Mouse (Mus musculus): ENCODE data around the gene Castor1.

Castor1 gene

DNA sequence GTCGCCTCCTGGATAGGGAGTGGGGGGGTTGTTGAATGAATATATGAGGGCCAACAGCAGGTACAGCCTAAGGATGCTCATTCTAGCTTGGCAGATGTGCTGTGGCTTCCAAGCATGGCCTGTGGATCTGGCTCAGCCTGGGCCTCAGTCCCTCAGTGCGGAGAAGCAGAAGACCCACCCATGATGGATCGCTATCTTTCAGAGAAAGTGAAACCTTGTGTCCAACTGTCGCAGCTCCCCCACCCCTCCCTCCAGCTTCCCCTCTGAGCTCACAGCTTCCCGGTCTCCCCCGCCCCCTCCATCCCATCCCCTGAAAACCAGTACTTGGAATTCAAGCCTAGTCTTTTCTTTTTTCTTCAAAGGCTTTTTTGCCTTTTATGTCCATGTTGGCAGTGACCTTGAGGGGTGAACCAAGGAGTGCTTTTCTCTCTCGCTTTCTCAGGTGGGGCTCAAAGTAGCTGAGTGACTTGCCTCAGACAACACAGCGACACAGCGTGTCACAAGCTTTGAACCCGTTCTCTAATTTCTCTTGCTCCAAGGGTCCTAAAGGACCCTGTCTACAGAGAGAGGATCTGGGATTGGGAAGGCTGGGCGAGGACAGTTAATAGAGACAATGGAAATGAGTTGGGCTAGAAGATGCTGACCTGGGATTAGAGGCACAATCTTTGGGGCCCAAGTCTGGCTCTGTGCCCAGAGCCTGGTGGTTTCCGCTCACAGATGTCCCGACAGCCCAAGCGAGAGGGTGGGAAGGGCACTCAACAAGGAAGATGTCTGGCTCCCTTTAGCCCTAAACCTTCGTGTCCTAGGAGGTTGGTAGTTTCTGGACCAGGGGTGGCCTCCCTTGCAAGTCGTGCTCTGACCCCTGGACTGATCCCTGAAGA lies 17.9 kb downstream of the Castor1 start, which contains the start of gene Osm:
TSS of gene Osm (plus strand) at position 756 of the 881 bp plus-strand sequence.
- DNase-seq, result peak; percentile 43

DNA sequence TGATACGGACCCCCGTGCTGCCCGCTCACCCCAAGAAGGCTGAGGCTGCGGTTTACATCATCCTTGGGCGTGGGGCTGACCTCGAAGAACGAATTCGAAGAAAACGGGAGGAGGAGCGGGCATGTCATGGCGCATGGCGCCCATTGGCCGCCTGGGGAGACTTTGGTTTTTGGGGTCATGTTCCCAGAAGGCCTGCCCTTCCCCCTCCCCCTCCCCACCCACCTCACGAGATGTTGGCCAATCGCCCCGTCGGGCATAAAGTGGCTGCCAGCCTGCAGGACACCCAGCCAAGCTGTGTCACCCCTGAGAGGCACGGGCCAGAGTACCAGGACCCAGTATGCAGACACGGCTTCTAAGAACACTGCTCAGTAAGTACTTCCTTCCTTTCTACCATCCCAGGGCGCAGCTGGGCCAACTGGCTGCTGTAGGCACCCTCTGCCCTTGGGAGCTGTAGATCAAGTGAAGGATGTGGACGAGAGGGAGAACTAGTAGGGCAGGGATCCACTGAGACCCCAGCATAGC lies 18.6 kb downstream of the Castor1 start:
- DNase-seq, result no peak

DNA sequence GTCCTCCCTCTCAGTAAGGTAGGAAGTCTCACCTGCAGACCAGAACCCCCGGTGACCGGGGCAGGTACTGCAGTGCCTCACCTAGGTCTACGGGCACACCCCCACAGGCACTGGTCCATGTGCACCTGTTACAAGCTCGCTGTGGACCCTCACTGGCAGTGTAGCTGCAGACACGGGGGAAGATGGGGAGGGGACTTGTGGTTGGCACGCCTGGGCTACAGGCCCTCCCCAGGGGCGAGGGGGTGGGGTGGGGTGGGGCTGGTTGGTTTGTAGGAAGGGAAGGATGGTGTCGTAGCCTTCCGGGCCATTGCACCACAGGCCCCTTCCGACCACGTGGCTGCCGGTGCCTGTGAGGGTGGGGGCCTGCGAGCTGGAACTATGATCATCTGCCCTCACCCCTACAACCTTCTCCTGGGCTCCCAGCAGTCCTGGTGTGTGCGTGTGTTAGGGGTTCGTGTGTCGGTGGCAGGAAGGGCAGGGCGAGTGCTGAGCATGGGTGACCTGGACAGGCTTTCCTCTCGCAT lies 19.4 kb downstream of the Castor1 start:
- DNase-seq, result no peak

DNA sequence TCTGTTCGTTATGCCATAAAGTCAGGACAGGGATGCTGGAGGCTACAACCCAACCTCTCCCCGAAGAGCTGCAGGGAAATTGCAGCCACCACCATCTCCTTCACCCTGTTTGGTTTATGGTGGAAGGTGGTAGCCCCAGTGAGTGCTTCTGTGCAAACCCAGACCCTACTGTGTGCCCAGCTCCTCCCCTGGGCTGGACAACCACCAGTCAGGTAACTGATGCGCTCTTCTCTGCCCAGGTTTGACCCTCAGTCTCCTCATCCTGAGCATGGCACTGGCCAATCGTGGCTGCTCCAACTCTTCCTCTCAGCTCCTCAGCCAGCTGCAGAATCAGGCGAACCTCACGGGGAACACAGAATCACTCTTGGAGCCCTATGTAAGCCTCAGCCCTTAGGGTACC lies 20.1 kb downstream of the Castor1 start:
- no peak for DNase-seq

DNA sequence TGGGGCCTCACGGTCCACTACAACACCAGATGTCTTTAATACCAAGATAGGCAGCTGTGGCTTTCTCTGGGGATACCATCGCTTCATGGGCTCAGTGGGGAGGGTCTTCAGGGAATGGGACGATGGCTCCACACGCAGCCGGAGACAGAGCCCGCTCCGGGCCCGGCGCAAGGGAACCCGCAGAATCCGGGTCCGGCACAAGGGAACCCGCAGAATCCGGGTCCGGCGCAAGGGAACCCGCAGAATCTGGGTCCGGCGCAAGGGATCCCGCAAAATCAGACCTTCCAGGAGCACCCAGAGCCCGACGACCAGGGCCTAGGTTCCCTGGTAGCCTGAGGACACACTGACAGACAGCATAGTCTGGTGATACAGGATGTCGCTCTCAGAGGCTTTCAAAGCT lies 21.7 kb downstream of the Castor1 start:
- DNase-seq, result no peak

DNA sequence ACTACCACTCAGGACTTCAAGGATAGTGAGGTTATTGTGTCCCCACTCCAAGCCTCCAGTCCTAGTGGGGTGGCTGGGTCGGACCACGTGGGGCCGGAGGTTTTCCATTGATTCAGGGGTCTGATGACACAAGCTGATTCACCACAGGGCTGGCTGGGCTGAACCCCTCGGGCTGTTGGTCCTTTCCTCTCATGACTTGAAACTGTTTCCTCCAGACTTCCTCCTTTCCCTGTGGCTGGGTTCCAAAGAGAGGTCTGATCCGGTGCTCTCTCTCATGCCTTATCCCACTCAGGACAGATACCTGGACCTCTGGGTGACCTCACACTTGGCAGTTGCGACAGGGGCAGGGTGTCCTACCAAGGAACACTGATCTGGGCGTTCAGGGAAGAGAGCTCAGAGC lies 22.1 kb downstream of the Castor1 start:
- no peak for DNase-seq

DNA sequence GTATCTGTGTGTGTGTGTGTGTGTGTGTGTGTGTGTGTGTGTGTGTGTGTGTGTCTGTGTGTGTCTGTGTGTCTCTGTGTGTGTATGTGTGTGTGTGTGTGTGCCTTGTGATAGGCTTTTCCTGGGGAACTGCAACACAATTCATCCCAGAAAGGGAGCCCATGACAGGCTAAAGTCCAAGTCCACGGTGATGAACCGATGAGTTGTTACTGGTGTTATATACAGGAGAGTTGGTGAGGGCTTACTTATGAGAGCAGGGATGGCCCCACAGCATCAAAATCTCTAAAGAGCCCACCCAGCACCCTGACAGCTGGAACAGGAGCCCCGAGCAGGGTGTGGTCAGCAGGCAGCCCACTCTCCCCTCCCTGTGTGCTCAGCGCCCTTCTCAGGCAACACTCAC lies 23.2 kb downstream of the Castor1 start:
- DNase-seq, result no peak

DNA sequence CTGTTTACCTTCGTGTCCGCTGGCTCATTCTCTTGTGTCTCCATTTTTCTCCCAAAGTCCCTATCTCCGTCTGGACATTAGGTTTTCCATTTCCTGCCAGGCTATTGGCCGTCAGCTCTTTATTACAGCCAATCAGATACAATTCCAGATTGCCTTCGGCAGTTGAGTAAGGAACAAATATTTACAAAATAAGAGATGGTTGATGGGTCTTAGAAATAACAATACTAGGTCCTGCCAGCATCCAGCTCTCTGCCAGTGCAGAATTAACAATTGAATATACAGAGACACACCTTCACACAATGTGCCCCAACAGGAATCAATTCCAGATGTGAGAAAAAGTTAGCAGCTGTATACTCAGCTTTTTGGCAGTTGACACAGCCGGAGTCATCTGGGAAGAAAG lies 28.1 kb downstream of the Castor1 start:
- no peak for DNase-seq

DNA sequence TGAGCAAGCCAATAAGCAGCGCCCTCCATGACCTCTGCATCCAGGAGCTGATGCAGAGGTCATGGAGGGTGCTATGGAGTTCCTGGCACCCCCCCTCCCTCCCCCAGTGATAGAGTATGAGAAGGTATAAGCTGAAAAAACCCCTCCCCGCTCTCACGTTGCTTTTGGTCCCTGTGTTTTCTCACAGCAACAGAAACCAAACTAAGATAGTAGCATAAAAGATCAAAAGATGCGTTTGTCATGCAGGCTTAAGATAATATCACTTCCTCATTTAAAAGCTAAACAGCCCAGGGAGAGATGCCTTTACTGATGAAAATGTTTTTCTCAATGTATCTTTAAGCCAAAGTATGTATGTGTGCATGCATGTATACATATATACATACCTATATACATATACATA lies 28.6 kb downstream of the Castor1 start:
- DNase-seq, result no peak

DNA sequence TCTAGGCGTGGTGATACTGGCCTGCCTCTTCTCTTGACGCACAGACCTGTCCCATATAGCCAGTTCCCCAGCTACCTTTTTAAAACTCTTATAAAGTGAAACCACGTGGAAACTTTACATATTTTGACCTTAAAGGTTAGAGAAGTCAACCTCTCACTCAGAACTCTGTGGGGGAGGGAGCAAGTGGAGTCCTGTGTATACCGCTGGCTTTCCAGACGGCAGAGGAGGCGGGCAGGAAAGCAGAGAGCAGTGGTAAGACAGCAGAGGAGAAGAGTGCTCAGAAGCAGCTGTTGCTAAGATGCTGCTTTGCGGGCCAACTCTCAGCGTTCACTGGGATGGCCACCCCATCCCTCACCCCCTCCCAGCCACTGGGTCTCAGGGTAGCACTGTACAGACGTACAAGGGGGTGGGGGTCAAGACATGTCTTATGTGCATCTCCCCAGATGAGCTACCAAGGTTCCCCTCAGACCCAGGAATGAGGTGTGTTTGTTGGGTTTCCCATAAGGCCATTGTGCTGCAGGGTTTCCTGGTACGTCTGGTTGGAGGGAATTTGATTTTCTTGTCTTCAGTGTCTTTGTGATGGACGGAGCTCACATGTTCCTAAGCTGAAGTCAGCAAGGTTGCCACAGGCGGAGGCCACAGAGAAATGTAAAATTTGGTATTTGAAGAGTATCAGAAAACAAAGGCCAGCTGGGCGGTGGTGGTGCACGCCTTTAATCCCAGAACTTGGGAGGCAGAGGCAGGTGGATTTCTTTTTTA lies 29.4 kb downstream of the Castor1 start:
- DNase-seq, result no peak

DNA sequence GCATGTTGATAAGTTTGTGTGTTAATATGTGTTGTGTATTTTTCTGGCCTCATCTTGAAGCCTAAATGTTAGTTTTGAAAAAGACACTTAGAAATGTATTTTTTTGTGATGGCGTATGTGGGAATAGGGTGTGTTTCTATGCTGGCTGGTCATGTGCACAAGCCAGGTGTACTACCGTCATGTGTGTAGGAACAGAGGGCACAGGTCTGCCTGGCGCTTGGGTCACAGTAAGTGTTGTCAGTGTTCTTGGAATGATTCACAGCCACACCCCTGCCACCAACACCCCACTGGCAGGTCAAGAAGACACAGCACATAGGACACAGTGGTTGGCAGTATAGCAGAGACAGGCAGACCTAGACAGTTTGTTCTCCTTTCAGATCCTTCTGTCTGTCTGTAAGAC lies 31.1 kb downstream of the Castor1 start:
- DNase-seq, result no peak

DNA sequence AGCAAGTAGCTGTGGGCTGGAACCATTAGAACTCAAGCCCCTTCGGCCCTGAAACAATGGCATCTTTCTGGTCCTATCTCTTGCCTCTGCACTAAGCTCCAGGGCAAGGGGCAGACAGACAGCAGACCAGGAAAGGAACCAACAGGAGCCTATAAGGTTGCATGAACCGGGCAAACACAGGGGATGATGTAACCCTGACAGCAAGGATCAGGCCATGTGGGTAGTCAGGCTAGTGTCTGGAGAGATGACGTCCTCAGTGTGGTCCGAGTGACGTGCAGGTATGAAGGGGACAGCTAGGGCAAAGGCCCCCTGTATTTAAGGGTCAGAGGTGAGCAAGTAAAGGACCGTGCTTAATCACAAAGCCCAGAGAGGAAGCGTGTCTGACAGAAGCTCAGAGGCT lies 32.3 kb downstream of the Castor1 start:
- DNase-seq, result no peak

DNA sequence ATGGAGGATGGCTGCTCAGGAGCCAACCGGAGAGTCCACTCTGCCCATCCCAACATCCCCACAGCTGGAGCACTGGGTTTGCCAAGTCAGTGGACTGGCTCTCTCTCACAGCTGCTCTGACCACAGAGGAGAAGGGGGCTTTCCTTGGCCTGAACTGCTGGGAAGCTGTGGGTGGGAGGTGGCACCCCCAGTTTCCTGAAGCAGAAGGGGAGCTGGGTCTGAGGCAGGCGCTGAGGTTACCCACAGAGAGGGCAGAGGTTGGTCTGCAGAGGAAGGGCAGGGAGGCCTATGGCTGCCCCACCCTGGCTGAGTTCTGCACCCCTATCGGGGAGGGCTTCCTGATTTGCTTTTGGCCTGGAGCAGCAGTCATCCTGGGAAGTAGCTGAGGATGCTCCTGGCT lies 33.4 kb downstream of the Castor1 start:
- DNase-seq, result no peak

DNA sequence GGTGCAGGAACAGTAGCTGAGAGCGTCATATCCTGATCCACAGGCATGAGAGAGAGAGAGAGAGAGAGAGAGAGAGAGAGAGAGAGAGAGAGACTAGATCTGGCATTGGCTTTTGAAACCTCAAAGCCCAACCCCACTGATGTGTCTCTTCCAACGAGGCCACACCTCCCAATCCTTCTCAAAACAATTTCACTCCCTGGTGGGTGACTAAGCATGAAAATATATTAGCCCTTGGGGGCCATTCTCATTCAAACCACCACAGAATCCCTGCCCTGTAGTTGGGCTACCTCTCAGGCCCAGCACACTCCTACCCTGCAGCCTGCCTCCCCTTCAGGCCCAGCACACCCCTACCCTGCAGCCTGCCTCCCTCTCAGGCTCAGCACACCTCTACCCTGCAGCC lies 34.9 kb downstream of the Castor1 start:
- no peak for DNase-seq

DNA sequence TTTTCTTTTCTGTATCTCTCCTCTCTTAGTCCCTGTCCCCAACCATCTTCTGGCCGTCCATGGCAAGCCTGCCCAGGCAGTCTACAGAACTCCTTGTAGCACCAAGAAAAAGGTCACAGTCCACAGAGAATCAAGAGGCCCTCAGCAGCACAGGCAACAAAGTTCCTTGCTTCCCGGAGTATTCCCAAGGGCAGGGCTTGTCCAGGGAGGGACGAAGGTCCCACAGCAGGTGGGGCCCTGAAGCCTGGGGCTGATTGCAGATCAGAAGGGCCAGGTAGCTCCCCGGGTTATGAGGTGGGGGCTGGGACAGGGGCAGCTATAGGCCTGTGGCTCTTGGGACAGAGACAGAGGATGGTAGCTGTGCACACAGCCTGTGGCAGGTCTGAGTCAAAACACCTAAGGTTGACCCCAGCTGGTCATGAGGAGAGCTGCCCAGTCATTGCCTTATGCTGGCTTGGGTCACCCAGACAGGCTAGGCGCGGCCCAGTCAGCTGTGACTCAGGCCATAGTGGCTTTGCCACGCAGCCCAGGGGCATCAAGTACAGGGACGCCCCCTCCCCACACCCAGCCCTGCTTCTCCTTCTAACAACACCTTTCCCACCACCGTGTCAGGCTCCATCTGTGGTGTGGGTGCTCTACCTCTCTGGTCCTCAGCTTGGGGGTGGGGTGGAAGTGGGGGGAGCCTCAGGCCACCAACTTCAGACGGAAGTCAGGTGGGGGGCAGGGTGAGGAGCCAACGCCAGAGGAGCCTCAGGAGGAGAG lies 39.0 kb downstream of the Castor1 start, which contains the start of gene Lif:
TSS of gene Lif (plus strand) at position 712 of the 762 bp plus-strand sequence.
- no peak for DNase-seq

DNA sequence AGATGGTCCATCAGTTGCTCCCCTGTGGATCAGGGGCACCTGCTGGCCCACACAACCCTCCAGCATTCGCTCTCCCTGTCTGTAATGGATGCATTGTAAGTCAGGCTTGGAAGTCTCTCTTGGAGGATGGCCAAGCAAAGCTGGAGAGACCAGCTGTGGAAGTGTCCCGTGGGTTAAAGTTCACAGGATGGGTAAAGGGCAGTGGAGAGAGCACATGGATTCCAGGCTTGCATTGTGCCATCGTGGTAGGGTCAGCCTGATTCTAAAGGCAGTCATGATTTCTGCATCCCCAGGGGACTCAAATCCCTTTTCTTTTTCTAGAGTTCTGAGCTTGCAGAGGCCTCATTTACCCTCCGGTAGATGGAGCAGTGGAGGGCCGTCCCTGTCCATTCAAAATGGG lies 39.7 kb downstream of the Castor1 start:
- DNase-seq, result no peak

DNA sequence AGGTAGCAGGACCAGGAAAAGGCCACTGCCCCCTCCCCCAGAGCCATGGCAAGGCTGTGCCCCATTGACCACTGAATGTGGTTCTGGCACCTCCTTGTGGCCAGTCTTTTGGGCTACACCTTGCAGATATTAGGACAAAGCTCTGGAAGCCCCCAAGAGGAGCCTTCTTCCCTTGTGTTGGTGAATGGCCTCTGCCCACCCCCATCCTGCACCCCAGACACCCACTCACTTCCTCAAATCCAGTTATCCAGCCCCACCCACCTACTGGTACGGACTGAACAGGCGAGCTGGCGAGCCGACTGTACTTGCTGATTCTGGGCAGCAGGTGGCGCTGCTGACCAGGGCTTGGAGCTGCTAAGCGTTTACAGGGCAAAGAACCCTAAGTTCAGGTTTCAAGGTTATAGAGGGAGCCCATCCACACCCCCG lies 40.6 kb downstream of the Castor1 start:
- peak; percentile 76 for DNase-seq

DNA sequence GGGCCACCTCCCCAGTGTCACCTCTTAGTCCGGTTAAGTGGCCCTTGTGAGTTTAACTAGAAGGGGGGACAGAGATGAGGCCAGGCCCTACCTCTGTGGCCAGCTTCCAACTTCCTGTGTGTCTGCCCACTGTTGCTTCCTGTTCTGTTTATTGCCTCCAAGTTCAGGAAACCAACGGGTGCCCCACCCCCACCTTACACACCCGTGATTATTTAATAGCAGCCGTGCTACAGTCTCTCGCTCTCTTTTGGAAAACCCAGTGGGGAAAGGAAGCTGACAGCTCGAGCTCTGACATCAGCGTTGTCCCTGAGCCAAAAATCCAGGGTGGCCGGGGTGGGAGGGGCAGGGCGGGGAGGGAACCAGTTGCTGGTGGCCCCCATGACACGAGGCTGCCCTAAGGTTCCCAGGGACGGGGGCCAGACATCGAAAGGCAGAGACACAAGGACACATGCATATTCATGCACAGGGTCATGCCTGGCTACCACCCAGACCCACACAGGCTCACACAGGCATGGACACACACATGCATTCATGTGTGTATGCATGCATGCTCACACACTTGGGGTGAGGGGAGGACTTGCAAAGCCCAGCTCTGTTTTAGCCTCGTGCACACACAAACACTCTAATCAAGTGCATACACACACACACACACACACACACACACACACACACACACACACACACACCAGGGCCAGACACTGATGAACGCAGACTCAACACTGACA lies 42.6 kb downstream of the Castor1 start:
- DNase-seq, result no peak

DNA sequence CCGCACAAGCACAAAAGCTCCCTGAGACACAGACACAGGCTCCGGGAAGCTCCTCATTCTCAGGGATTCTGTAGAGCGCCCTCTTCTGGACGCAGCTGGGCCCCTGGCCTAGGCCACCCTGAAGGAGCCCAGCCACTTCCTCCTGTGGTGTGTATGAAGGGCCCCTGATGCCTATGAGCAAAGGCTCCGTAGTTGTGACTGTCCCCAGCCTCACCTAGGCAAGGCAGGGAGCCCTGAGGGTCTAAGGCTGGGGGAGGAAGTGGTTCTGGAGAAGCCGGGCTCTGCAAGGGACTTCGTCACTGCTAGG lies 43.1 kb downstream of the Castor1 start:
- peak; percentile 62 for DNase-seq

DNA sequence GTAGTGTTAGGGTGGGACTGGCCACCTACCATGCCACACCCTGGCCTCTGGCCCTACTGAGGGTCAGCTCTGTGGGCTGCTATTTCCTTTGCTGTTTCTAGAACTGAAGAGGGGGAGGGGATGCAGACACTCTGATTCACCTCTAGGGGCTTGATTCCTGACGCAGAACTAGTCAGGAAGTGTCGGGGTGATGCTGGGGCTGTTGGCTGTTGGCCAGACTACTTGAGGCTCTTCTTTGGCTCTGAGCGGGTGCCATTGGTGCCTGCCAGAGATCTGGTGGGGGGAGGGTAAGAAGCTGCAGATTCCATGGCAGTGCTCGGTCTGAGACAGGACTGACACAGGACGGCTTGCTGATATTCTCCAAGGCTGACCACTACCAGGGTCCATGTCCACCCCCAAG lies 43.9 kb downstream of the Castor1 start:
- DNase-seq, result peak; percentile 48

DNA sequence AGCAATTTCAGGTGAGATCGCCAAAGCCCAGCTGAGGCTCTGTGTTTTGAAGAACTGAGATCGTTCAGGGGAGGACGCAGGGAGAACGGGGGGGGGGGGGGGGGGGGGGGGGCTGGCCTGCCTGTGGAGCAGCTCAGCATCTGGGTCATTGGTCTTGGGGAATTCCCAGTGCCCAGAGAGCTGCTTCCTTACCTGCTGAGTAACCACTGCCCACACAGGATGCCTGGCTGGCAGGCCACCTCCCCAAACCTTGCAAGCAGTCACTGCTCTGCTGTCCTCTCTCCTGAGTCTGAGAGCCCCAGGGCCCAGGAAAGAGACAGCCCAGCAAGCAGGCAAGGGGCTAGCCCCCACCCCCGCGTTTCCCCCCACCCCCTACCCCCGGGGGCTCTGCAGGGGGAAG lies 44.8 kb downstream of the Castor1 start:
- DNase-seq, result no peak

DNA sequence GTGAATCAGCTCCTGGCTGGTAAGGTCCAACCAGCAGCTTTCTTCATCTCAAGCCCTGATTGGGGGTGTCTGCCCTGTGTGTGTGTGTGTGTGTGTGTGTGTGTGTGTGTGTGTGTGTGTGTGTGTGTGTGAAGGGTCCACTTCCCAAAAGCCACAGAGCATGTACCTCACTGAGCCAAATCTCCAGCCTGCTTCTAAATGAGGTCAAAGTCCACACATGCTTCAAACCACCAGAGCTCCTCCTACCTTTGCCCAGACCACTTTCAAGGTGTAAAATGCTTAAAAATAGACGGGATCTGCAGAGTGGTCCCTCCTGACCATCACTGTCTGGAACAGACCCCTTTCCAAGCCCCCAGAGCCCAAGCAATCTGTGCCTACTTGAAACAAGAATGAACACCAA lies 45.3 kb downstream of the Castor1 start:
- no peak for DNase-seq
